Mouse (Mus musculus): ENCODE measurements at regions not wholly inside any gene's neighbourhood (a gene's known extent, or its start where the extent isn't known, plus 50 kb on each side); places are given as distances from the start of the nearest gene placed in this dataset.

DNA sequence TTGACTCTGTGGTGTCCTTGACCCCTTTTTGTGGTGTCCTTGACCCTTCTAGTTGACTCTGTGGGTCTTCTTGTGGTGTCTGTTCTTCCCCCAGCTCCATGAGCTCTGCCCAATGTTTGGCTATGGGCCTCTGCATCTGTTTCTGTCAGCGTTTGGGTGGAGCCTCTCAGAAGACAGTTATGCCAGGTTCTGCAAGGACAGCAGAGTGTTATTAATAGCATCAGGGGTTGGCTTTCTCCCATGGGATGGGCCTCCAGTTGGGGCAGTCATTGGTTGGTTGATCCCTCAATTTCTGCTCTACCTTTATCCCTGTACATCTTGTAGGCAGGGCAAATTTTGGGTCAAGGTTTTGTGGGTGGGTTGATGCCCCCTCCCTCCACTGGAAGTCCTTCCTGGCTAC, 138.8 kb downstream of the Tex29 start:
- no peak for DNase-seq (ENCODE audit: low spot score)

DNA sequence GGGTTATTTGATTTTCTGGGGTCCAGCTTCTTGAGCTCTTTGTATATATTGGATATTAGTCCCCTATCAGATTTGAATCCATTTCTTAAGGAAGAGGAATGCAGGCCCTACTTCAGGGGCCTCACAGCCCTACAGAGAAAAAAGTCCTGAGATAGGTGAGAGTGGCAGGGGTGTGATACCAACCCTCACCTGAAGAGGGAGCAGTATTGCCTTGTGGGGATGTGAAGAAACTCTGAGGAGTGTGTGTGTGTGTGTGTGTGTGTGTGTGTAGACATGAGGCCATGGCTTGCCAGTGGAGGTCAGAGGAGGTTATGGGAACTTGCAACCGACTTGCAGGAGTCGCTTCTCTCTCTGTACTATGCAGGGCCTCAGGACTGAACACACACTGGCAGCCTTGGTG, 141.2 kb downstream of the Tex29 start:
- DNase-seq (ENCODE audit: low spot score) = peak; percentile 41

DNA sequence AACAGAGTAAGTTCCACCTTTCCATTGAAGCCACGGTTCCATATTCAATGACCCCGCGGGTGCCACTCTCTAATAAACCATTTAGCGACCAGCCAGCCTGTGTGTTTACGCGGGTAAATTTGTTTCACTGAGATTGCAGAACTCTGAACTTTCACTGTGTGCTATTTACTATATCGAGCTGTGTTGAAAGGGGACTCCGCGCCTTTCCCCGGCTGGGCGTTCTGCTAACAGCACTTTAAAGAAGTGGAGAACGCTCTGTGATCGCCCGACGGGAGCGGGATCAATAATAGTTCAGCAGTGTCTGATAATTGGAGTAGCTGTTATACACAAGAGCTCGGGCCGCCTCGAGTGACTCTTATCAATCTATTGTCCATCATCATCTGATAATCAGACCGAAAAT, 149.8 kb downstream of the Tex29 start:
- DNase-seq (ENCODE audit: low spot score) = peak; percentile 5

DNA sequence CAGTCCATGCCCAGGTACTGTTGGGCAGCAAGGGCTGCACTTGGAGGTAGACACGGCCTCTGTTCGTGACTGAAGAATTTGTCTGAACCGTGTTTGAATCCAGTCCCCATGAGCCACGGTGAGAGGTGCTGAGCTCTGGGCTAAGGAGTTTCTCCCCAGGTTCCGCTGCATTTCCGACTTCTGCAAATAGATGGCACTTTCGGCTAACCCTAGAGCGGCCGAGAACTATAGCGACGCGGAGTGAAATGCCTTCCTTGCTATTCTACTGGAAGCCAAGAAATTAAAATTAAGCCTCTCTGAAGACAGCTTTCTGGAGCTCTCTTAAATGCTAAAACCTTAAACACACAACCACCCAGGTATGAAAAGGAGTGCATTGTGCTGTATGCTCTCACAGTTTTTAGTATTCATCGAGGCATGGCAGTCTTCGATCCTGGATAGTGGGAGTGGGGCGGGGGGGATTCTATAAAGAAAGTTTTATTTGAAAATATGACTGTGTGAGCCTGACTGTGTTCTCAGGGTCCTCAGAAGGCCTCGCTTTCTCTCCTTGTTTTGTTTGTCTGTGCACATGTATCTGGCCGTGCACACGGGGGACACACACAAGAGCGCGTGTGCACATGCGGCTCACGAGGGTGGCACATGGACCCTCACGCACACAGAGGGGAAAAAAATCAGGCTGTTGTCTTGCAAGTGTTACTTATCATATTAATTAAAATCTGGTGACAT, 159.6 kb downstream of the Tex29 start:
- peak; percentile 88 for DNase-seq (ENCODE audit: low spot score)

DNA sequence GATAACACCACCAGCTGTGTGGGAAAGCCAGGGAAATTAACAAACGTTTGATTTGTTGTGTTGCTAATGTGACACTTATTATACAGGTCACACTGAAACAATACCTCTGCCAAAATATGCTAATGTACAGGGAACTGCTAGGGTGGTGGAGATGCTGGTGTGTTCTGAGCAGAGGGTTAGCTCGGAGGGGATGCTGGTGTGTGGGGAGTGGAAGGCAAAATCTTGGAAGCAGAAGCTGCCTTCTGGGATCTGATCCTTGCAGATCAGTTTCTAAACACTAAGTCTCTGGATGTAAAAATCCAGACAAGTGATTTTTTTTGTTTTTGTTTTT, 160.2 kb downstream of the Tex29 start:
- no peak for DNase-seq (ENCODE audit: low spot score)

DNA sequence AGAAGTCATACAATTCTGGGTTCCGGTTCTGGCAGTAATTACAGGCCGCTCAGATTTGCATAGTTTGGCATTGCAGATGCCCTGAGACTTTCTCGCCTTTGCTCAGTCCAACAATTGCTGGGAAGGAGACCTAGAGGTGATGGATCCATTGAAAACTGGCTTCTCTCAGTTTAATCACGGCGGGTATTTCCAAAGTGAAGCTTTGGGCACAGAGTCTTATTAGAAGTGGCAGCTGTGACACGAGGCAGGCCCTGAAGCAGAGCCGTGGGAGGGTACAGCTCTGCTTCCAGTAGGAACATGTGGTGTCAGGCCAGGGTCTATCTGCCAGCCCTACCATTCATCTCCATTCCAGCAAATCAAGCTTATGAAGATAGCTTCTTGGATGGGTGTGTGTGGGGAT, 164.0 kb downstream of the Tex29 start:
- DNase-seq (ENCODE audit: low spot score) = no peak

DNA sequence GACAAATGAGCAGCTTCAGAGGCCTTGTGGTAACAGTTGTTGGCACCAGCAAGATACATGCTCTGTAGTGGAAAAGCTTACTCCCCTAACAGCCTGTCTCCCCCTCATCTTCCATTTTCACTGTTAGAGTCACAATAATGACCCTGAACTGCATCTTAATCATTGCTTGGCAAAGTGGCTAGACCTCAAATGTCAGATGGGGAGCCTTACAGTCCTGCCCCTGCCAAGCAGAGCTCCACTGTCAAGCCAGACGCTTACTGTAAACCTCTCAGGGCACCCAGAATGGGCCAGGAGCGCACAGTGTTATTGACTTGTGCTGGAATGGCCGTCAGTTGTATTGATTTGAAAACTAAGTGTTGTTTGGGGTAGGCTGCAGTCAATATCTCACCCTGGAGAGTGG, 172.5 kb downstream of the Tex29 start:
- DNase-seq (ENCODE audit: low spot score) = no peak

DNA sequence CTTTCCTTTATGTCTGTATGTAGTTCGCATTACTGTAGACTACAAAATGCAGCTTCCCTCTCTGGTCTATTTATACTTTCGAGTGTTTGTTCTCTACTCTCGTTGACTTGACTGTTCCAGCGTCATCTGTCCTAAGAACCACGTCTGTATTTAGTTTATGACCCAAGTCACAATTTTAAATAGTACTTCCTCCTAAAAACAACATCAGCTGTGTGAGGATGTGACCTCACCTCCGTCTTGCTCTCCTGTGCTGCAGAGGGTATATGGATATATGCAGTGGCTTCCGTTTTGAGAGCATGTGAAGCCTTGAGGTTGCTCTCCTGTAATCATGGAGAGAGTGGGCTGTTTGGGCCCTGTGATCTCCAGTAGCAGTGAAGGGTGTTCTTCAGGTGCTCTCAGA, 177.5 kb downstream of the Tex29 start:
- DNase-seq (ENCODE audit: low spot score) = no peak

DNA sequence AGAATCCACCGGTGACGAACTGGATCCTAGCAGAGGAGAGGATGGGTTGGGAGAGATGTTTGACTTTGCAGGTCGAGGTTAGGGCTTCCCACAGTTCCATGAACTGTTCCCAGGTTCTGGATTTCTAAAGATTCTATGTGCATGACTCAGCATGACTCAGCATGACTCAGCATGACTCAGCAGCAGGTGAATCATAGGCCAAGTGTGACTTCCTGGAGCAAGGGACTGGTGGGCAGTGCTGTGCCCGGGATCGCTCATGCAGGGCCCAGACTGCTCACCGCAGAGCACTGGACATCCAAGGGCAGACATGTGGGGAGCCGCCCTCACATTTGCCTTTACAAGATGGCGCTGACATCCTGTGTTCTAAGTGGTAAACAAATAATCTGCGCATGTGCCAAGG, 179.0 kb downstream of the Tex29 start:
- DNase-seq (ENCODE audit: low spot score) = no peak

DNA sequence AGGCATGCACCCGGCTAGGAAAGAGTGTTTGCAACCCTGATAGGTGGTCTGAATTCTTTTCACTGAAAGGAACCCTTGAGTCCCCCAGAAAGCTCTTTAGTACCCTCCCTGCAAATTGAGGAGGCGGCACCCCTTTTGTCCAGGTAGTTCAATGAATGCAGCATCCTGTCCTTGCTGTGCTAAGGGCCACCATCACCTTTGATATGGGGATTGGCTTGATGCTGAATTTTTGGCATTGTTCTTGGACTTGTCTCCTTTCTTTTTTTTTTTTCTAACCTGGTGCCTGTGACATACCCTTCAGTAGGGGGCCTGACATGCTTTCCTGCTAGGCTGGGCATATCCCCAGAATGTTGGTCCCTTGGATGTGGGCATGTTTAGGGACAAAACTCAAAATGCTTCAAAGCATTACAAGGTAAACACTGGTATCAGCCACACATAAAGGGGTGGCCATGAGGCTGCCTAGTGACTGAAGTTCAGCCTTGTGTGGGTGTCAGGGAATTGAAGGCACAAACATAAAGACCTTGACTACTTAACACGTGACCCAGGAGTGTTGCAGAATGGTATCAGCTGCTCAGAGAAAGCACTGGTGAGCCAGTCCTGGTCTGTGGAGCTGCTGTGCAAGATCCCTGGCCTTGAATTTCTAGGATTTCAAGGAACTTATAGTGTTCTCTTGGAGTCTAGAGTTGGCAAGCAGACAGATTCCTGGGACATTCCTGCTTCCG, 183.6 kb downstream of the Tex29 start:
- DNase-seq (ENCODE audit: low spot score) = no peak

DNA sequence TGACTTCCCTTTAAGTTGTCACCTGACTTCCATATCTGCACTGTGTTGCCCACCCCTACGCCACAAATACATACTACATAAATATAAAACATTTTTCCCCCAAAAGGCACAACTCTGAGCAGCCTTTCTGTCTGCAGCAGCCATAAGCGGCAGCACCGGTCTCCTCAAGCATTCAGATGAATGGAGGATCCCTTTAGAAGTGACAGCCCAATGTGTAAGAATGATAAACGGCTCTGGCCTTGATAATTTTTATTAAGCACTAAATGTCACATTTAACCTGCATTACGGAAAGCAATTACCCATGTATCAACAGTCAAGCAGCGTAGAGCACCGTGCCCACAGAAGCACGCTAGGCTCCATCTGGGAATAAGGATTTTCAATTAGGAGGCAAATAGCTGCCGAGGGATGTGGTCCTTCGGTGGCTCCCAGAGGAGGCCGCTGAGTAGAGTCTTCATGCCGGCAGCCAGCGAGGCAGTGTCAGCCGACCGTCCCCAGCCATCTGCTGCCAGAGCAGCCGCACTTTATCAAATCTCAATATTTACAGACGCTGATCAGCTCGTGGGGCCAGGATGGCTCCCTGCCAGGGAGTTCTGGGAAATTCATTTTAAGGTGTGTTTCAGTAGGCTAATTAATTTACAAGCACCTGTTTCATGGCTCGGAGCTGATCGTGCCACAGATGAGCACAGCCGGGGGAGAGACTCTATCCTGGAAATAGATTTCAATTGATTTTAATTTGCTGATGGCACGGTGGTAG, 190.3 kb downstream of the Tex29 start:
- no peak for DNase-seq (ENCODE audit: low spot score)

DNA sequence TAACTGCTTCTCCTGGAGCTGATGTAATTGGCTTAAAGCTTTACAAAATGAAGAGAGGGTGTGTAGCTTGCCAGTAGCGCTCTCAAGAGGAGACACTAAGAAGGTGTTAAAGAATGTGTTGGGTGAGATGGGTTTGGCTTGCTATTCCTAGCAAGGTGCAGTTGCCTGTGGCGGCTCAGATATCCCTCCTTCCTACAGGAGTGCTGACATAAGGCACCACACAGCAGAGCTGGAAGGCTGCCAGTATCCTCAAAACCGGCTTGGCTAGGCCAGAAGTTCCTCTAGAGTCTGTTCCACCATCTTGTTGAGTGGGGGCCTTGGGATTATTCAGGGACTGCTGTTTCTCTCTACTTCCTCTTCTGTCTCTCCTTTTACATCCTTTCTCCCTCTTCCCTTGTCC, 191.5 kb downstream of the Tex29 start:
- no peak for DNase-seq (ENCODE audit: low spot score)

DNA sequence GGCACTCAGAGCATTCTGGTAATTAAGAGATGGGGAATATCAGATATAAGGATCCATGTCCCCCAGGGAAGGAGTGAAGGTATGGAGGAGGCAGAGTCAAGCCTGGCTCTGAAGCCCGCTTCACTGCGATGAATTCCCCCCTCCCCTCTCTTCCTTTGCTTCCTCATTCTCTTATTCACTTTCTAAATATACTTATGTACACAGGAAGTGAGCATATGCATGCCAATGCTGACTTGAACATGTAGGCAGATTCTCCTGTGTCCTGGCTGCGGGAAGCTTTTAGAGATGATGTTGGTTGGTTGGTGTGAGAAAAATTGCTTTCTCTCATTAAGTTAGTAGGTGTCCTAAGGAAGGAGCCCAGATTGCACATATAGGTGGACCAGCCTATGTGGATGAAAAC, 192.1 kb downstream of the Tex29 start:
- no peak for DNase-seq (ENCODE audit: low spot score)

DNA sequence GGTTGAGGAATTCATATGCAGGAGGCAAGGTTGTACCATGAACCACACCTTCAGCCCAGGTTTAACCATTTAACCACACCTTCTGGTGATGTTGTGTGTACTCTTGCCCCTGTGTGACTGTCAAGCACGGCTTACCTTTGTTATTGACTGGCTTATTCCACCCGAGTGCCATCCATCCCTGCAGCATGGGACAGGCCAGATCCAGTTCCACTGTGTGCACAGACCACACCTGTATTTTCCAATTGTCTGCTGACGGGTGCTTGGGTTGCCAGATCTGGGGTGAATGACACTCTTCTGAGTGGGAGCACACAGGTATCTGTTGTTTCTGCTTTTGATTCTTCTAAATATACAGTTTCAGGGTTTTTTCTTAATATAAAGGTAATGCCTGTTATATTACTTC, 196.1 kb downstream of the Tex29 start:
- no peak for DNase-seq (ENCODE audit: low spot score)

DNA sequence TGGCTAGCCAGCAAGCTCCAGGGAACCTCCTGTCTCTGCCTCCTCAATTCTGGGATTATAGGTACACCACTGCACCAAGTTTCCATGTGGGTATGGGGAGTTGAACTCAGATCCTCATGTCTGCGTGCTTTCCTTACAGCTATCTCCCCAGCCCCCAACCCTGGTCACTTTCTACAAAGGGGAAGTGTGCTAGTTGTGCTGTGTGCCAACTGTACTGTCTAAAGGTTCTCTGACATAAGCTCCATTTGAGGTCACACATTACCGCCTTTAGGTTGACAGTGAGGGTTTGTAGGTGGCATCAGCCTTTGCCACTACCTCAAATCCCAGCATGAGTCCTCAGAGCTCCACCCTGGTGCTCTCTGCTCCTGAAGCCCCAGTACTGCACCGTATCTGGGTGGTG, 200.7 kb downstream of the Tex29 start:
- no peak for DNase-seq (ENCODE audit: low spot score)

DNA sequence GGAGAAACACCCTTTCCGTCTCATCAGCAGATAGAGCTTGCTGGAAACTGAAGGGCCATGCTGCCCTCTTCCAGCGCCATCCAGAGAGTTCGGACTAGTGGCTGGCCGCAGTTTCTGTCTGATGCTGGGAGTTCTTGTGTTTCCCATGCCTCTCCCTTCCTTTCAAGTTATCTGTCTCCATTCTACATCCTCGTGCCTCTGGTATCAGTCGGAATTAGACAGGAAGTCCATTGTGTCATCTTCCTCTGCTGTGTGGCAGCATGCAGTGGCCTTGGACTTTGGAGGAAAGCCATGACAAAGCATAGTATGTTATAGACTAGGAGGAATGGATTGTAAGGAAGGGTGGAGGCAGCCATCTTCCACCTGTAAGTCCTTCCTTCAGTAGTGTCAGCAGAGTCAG, 201.4 kb downstream of the Tex29 start:
- no peak for DNase-seq (ENCODE audit: low spot score)

DNA sequence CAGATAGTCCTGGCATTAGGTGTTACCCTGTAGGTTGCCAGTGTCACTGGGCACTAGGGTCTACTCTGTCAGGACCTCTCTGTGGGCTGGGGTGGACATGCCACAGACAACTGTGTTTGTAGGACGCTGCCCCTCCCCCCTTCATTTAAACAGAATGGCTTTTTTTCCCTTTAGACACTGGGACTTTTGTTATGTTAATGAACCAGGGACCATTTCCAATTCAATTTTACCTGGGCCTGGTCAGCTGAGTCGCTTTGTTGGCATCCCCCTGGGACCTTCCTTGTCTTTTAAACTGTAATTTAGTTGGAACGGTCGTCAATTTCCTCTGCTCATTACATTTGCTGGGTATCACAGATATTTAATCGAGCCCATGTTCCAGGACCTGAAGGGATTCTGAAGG, 210.6 kb downstream of the Tex29 start:
- peak; percentile 51 for DNase-seq (ENCODE audit: low spot score)

DNA sequence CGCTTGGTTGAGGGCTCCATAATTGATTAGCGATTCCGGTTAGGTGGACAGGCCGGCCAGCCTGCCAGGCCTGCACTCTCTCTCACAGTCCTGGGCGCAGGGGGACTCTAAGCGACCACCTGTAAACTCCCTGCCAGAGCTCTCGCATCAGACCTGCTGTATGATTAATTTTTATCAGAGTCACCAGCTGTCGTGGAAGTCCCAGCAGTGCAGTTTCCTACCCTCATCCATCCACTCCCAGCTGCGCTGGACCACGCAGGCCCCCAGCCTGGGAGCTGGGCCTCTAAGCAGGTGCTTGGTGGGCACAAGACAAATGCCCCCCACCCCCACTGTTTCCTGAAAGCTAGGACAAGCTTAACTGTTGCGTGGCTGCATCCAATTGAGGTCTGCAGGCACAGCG, 211.1 kb downstream of the Tex29 start:
- DNase-seq (ENCODE audit: low spot score) = peak; percentile 26

DNA sequence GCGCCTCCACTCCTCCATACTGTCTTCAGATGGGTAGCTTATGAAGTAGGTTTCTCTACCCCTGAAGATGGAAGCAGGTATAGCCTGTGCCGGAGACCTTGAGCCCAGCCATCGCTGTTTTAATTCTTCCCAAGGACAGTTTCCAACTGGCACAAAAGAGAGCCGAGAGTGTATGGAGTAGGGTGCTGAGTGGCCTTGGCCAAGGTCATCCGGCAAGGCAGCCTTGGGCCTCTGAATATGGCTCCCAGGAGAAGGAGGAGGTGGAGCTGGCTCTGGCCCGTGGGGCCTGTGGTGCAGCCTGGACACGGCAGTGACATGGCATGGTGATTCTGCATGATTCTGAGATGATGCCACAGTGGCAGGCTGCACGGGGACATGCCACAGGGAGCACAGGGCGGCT, 215.7 kb downstream of the Tex29 start:
- DNase-seq (ENCODE audit: low spot score) = no peak

DNA sequence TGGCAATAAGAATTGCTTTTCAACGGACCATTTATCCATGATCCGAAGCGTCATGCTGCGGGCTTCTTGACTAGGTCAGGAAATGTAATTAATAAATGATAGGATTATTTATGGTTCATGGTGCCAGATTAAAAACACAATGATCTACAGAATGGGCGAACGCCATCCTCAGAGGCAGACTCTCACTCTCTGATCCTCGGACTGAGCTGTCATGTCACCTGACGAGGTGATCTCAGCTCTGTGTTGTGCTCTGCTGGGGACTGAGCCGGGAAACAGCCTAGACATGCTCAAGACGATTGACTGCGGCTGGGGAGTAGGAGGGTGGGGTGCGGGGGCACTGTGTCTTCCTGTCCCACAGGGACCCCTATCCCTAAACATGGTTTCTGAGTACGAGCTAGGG, 217.4 kb upstream of the A230072I06Rik start:
- DNase-seq (ENCODE audit: low spot score) = no peak

DNA sequence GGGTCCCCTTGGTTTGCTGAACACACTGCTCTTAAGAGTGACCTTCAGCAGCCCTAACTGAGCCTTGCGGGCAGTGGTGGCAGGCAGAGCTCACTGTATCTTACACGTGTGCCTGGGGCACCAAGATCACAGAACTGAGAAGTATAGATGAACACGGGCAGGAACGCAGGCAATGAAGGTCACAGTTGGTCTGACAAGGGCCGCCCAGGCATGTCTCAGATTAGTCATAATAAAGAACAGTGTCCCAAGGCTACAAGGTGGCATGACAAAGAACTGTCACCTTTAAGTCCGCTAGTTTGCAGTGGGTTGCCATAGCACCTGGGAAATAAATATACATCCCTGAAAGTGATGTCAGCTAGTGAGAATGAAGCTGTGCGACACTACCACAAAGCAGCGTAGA, 215.9 kb upstream of the A230072I06Rik start:
- DNase-seq (ENCODE audit: low spot score) = no peak

DNA sequence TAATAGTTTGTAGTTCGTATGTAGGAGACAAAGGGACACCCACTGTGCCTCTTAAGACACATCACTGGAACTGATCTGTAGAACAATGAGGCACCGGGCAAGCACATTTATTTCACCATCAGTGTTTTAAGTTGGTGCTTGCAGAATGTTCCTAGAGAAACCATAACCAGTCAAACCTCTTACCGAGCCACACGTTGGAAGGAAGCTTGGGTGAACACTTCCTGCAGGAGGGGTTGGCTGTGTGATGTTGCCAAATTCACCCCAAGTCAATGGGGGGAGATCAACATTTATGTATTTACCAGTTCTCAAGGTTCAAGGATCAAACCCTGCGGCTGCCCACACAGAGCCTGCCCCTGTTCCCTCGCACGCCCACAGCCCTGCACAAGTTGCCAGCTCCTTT, 214.0 kb upstream of the A230072I06Rik start:
- DNase-seq (ENCODE audit: low spot score) = no peak

DNA sequence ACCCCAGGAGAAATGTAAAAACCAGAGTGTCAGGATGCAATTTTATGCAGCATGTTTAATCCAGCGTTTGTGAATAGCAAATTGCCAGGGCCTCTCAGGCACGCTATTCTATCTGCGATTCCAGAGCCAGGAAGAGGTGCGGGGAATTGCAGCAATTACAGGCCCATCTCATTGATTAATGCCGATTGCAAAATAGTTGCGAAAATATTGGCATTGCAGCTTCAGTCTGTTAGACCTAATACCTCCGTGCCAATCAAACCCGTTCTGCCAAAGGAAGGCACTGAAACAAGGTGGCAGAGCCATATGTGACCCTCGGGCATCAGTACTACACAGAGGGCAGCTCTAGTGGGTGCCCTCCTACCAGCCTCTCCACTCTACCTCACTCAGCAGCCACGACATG, 212.2 kb upstream of the A230072I06Rik start:
- no peak for DNase-seq (ENCODE audit: low spot score)
